Mouse (Mus musculus) forebrain, embryonic 14.5 days (tissue): Measurements from ENCODE around the gene Olfr355. TPM values are rescaled to one million over a fixed set of nuclear protein-coding genes. Genes with fewer than 3 reads are reported as not detected.

Source experiments
- ATAC-seq: fragments of 200-750 bp; cut with Nextera tagmentation; 2 replicates; pipeline ENCODE4 v1.8.0; 2017; ENCODE audit warnings: mild to moderate bottlenecking, moderate library complexity
- DNase-seq: peaks from one replicate; pipeline ENCODE4 v3.0.0-alpha.2; 2015; ENCODE audit warnings: low spot score
- H3K27ac ChIP-seq: fragments of 300-500 bp; sonication (generic); 2 replicates; pipeline ENCODE4 v1.5.1; 2014; ENCODE audit warnings: low read depth, mild to moderate bottlenecking, control low read depth, low read length, moderate library complexity
- H3K27me3 ChIP-seq: fragments of 300-500 bp; sonication (generic); replicated peaks from 2 replicates; pipeline ENCODE4 v1.6.1; 2014; ENCODE audit warnings: low read length, control low read depth, mixed read lengths; ENCODE audit not compliant: control insufficient read depth, insufficient read depth
- H3K36me3 ChIP-seq: fragments of 300-500 bp; sonication (generic); 2 replicates; pipeline ENCODE4 v1.6.1; 2014; ENCODE audit warnings: low read length, control low read depth; ENCODE audit not compliant: control insufficient read depth, insufficient read depth
- H3K4me1 ChIP-seq: fragments of 300-500 bp; sonication (generic); 2 replicates; pipeline ENCODE4 v1.6.1; 2014; ENCODE audit warnings: antibody characterized with exemption, low read length, control low read depth; ENCODE audit not compliant: control insufficient read depth, insufficient read depth
- H3K4me2 ChIP-seq: fragments of 300-500 bp; sonication (generic); 2 replicates; pipeline ENCODE4 v1.6.1; 2014; ENCODE audit warnings: mild to moderate bottlenecking, control low read depth, low read length
- H3K4me3 ChIP-seq: fragments of 300-500 bp; sonication (generic); 2 replicates; pipeline ENCODE4 v1.5.1; 2014; ENCODE audit warnings: low read depth, low read length, control low read depth
- H3K9ac ChIP-seq: fragments of 300-500 bp; sonication (generic); 2 replicates; pipeline ENCODE4 v1.6.1; 2014; ENCODE audit warnings: mild to moderate bottlenecking, low read length, control low read depth, moderate library complexity
- H3K9me3 ChIP-seq: fragments of 300-500 bp; sonication (generic); replicated peaks from 2 replicates; pipeline ENCODE4 v1.6.1; 2016; ENCODE audit warnings: low read length, control low read depth, mixed read lengths; ENCODE audit not compliant: control insufficient read depth
- WGBS: fragments of 180-500 bp; shearing (Covaris S2); extraction: QIAGEN DNeasy Blood & Tissue Kit; methylation state at CpG from one replicate; pipeline ENCODE4 v1.1.7; 2014; 5-methylcytosine and 5-hydroxymethylcytosine counted together
- polyA plus RNA-seq: library from polyadenylated mRNA; unstranded; fragments of >200 nt; fragmentation: Nextera tagmentation; extraction: Ambion mirVana; gene quantifications from 2 replicates; pipeline ENCODE4 v1.2.1, GENCODE M21; 2014

Olfr355 gene
- polyA plus RNA-seq, result not detected in 2 replicates

DNA sequence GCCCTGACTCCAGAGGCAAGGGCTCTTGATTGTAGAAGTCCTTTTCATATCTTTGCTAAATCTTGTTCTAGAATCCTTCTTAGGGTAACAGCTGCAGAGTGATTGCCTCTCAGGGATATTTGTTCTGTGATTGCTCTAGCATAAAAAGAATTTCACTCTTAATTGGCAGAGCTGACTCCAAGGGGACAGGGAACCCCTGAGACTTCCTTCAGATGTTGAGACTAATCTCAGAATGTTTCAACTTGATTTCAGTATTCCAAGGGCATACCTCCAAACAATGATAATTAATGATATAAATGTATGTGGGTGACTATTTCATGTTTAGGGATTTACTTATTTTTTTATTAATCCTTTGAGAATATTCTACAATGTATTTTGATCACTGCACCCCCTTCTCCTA is at the start of gene Olfr355:
TSS of gene Olfr355 (minus strand) at position 101 of the 400 bp plus-strand sequence.
- Histone ChIP-seq H3K36me3 (no peaks in the 10 kb centered on the region), H3K4me1 (no peaks in the 10 kb centered on the region), H3K4me2 (no peak within 1 kb of the TSS), H3K9me3 (peaks cover 9% of the 10 kb centered on the region), H3K9ac (no peak within 1 kb of the TSS), H3K27me3 (no peaks in the 10 kb centered on the region), H3K27ac (no peak within 1 kb of the TSS), H3K4me3 (no peak within 1 kb of the TSS)
- no peak for ATAC-seq
- DNase-seq, result no peak

DNA sequence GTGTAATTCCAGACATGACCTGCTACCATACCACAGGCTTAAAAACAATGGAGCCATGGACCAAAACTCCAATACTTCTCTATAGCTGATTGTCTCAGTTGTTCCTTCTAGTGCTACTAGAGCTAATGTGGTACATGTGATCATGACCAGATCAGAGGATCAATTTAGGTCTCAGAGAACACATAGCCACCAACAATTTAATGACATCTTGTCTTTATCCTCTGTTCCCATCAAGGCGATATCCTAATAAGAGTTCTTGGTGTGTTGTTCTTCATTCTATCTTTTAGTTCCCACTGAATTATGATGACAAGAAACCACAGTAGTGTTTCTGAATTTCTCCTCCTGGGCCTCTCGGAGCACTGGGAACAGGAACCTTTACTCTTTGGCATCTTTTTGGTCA is 8.1 kb upstream of the Olfr355 start, which contains the start of gene Olfr356:
TSS of gene Olfr356 (plus strand) at position 301 of the 400 bp plus-strand sequence.
- Histone ChIP-seq H3K4me1 (no peaks in the 10 kb centered on the region), H3K36me3 (no peaks in the 10 kb centered on the region), H3K9ac (no peak within 1 kb of the TSS), H3K4me2 (no peak within 1 kb of the TSS), H3K27ac (no peak within 1 kb of the TSS), H3K27me3 (no peaks in the 10 kb centered on the region), H3K4me3 (no peak within 1 kb of the TSS), H3K9me3 (peaks cover 9% of the 10 kb centered on the region; the same call in 1 of the 2 replicates)
- ATAC-seq, result no peak
- no peak for DNase-seq
- WGBS, result 91% methylated on average over 2 of the region's 2 CpGs

DNA sequence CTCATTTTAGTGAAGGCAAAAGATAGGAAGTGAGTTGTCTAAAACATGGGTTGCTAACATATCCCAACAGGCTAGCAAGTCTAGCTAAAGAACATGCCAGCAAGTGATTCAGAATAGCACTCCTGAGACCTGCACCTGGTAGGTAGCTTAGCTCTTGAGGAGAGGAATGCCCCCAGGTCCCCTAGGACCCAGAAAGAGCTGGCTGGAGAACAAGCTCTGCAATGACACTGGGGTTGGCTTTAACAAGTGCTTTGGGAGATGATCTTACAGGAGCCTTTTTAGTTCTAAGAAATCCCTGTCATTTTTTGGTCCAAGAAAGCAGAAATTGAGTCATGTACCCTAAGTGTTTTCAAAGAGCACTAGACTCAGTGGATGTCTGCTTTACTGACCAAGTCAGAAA is 23.3 kb downstream of the Olfr355 start, which contains the start of gene Olfr354:
TSS of gene Olfr354 (plus strand) at position 301 of the 400 bp plus-strand sequence.
- Histone ChIP-seq H3K4me2 (no peak within 1 kb of the TSS), H3K4me1 (no peaks in the 10 kb centered on the region), H3K4me3 (no peak within 1 kb of the TSS), H3K36me3 (no peaks in the 10 kb centered on the region), H3K27ac (no peak within 1 kb of the TSS), H3K27me3 (no peaks in the 10 kb centered on the region), H3K9me3 (0 out of 2 replicates have a peak, but pooled peaks cover 8% of the 10 kb centered on the region), H3K9ac (no peak within 1 kb of the TSS)
- DNase-seq, result no peak
- no peak for ATAC-seq

DNA sequence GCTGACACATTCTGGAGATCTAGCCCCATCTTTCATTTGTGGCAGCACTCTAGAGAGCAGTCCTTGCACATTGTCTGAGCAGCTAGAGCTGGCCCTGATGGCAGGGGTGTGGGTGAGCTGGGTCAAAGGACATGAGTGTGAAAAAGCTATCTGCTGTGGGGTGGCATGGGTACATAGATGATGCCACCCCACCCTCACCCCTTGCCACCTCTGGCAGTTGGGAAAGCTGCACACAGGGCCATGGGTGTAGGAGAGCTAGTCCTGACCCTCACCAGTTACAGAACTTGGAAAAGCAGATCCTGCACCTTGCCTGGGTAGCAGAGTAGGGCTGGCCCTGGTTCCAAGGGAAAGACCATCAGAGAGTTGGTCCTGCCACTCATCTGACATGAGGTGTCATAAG is 31.6 kb downstream of the Olfr355 start:
- H3K9me3 ChIP-seq, result peaks cover 13% of the 10 kb centered on the region
- H3K4me2 ChIP-seq, result no peak overlapping the region
- ATAC-seq, result no peak
- H3K4me1 ChIP-seq, result no peaks in the 10 kb centered on the region
- no peak overlapping the region for H3K9ac ChIP-seq
- H3K27ac ChIP-seq, result no peak overlapping the region
- no peaks in the 10 kb centered on the region for H3K27me3 ChIP-seq
- no peak overlapping the region for H3K4me3 ChIP-seq
- H3K36me3 ChIP-seq, result no peaks in the 10 kb centered on the region
- DNase-seq, result no peak

DNA sequence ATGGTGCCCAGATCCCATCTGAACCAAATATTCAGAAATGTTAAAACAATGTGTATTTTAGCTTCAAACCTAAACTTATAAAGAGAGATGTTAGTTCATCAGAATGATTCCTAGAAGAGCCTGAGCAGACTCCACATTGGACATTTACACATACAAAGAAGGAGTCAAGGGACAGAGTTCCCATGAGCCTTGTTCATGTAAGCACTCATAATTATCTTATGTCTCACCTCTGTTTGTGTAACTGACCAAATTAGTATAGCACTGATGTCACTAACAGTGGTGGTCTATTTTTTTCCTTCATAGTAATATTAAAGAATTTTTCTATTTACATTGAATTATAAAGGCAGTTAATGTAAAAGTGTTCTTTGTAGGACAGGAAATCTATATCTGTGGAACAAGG is 35.9 kb downstream of the Olfr355 start, which contains the start of gene Olfr353:
TSS of gene Olfr353 (minus strand) at position 101 of the 400 bp plus-strand sequence.
- no peak within 1 kb of the TSS for H3K4me3 ChIP-seq

More for the DNA sequence above, 35.9 kb downstream of the Olfr355 start, which contains the start of gene Olfr353:
- no peak for ATAC-seq
- Histone ChIP-seq H3K9ac (no peak within 1 kb of the TSS), H3K27me3 (no peaks in the 10 kb centered on the region), H3K27ac (no peak within 1 kb of the TSS), H3K36me3 (no peaks in the 10 kb centered on the region), H3K9me3 (0 out of 2 replicates have a peak, but pooled peaks cover 10% of the 10 kb centered on the region), H3K4me2 (no peak within 1 kb of the TSS), H3K4me1 (no peaks in the 10 kb centered on the region)
- DNase-seq, result no peak

Other genes starting within 250 kb of the Olfr355 start
- gene Olfr346, start 243.1 kb downstream of the Olfr355 start, polyA plus RNA-seq, result not detected in 2 replicates
- gene Olfr347, start 197.0 kb downstream of the Olfr355 start, polyA plus RNA-seq, result not detected in 2 replicates
- gene Olfr348, start 144.6 kb downstream of the Olfr355 start, polyA plus RNA-seq, result not detected in 2 replicates
- gene Olfr50, start 138.4 kb downstream of the Olfr355 start, polyA plus RNA-seq, result not detected in 2 replicates
- gene Olfr3, start 111.9 kb downstream of the Olfr355 start, polyA plus RNA-seq, result not detected in 2 replicates
- gene Olfr350, start 82.6 kb downstream of the Olfr355 start, polyA plus RNA-seq, result not detected in 2 replicates
- gene Olfr351, start 66.2 kb downstream of the Olfr355 start, polyA plus RNA-seq, result not detected in 2 replicates
- not detected in 2 replicates for gene Olfr352, start 60.4 kb downstream of the Olfr355 start, polyA plus RNA-seq
- not detected in 2 replicates for gene Olfr353, start 36.0 kb downstream of the Olfr355 start, polyA plus RNA-seq
- gene Olfr354, start 23.2 kb downstream of the Olfr355 start, polyA plus RNA-seq, result not detected in 2 replicates
- not detected in 2 replicates for gene Olfr356, start 8.2 kb upstream of the Olfr355 start, polyA plus RNA-seq
- gene Olfr357, start 64.9 kb upstream of the Olfr355 start, polyA plus RNA-seq, result not detected in 2 replicates
- not detected in 2 replicates for gene Olfr358, start 80.4 kb upstream of the Olfr355 start, polyA plus RNA-seq
- gene Olfr360, start 136.8 kb upstream of the Olfr355 start, polyA plus RNA-seq, result not detected in 2 replicates
- not detected in 2 replicates for gene Olfr361, start 160.4 kb upstream of the Olfr355 start, polyA plus RNA-seq
- gene Olfr362, start 189.0 kb upstream of the Olfr355 start, polyA plus RNA-seq, result not detected in 2 replicates
- gene Olfr364-ps1, start 210.4 kb upstream of the Olfr355 start, polyA plus RNA-seq, result not detected in 2 replicates